In the genomic region with DNA sequence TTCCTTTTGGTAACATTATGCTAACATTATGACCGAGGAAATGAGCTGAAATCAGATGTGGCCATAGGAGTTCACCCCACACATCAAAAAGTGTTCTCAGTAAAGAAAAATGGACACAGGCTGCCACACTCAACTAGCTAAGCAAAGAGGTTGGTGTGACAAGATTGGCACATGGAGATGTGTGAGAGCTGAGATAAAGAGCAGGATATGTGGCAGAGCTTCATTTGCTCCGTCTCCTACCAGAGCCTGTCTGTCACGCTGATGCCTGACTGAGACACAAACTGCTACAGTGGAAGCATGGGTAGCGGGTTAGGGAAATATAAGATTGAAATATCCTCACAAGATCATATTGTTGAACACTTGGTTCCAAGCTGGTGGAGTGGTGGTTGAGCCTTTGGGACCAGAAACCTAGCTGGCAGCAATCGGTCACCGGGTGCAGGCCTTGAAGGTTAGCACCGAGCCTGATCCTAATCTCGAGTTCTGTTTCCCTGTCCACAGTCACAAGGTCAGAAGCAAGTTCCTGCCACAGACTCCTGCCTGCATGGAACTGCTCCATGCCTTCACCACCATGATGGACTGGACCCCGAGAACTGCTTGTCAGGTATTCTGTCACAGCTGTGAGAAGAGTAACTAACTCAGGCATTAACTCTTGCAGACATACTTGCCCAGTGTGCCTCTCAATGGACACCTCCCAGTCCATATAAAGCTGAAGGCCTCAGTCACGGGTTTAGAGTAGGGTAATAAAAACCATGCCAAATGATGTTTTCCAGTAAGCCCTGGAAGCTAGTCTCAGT, we compare ENCODE assay signal across 10 mouse cellular contexts. TPM values are rescaled to one million over a fixed set of nuclear protein-coding genes. Genes with fewer than 3 reads are reported as not detected.
DNase-seq lines count a peak whose midpoint lies in the region; ATAC-seq and TF ChIP-seq lines count a peak whose summit lies in the region.
"Had no signal": no experiment of that assay in that cellular context is flagged by ENCODE, and none has a peak within 500 bp of the region (broad histone marks: within the 10 kb centered on the region; RNA-seq: fewer than 3 reads in every experiment).

No protein-coding gene starts in this region.

- H3K4me2 ChIP-seq in heart, embryonic 13.5 days, result no peak overlapping the region
- H3K4me2 ChIP-seq in lung, embryonic 15.5 days, result no peak overlapping the region
- no peak overlapping the region for H3K4me2 ChIP-seq in intestine, postnatal 0 days (replicated peaks; ENCODE audit: low read depth)
- no peak overlapping the region for H3K4me2 ChIP-seq in forebrain, embryonic 14.5 days (ENCODE audit: low read length)
- H3K4me2 ChIP-seq: hindbrain, embryonic 13.5 days; midbrain, embryonic 13.5 days; neural tube, embryonic 15.5 days had no signal

- no peak for TF ChIP-seq EP300 in heart, adult 2 months (IDR thresholded peaks at IDR 0.05; ENCODE audit: insufficient read depth, low read depth, low read length)

- H3K9ac ChIP-seq in heart, embryonic 13.5 days, result no peak overlapping the region
- no peak overlapping the region for H3K9ac ChIP-seq in heart, adult 2 months (ENCODE audit: low read depth, low read length)
- H3K9ac ChIP-seq in lung, embryonic 15.5 days, result no peak overlapping the region
- no peak overlapping the region for H3K9ac ChIP-seq in intestine, postnatal 0 days (ENCODE audit: low read depth, low read length)
- no peak overlapping the region for H3K9ac ChIP-seq in forebrain, embryonic 14.5 days (ENCODE audit: low read length)
- H3K9ac ChIP-seq: hindbrain, embryonic 13.5 days; midbrain, embryonic 13.5 days; neural tube, embryonic 15.5 days had no signal

- no peak for DNase-seq in heart, adult 2 months
- no peak for DNase-seq in lung, postnatal 10 days
- DNase-seq in forebrain, embryonic 14.5 days (ENCODE audit: low spot score), result no peak
- no peak for DNase-seq in embryonic facial prominence, embryonic 10.5 days (ENCODE audit: low spot score)

- peak overlapping the region; percentile 16 for H3K27ac ChIP-seq in heart, embryonic 13.5 days (replicated peaks)
- H3K27ac ChIP-seq in heart, adult 2 months, result no peak overlapping the region; the same call in 1 of the 2 replicates
- peak overlapping the region; percentile 79 for H3K27ac ChIP-seq in lung, embryonic 15.5 days
- H3K27ac ChIP-seq in intestine, postnatal 0 days (ENCODE audit: low read depth, low read length), result peak overlapping the region; percentile 31; the same call in 1 of the 2 replicates
- H3K27ac ChIP-seq in forebrain, embryonic 14.5 days (ENCODE audit: low read depth, low read length), result no peak overlapping the region
- H3K27ac ChIP-seq in embryonic facial prominence, embryonic 10.5 days (replicated peaks), result no peak overlapping the region
- H3K27ac ChIP-seq: hindbrain, embryonic 13.5 days; midbrain, embryonic 13.5 days; neural tube, embryonic 15.5 days had no signal

- no peaks in the 10 kb centered on the region for H3K9me3 ChIP-seq in heart, embryonic 13.5 days
- H3K9me3 ChIP-seq in lung, embryonic 15.5 days, result no peaks in the 10 kb centered on the region
- no peaks in the 10 kb centered on the region for H3K9me3 ChIP-seq in intestine, postnatal 0 days (ENCODE audit: control insufficient read depth)
- H3K9me3 ChIP-seq in forebrain, embryonic 14.5 days (replicated peaks; ENCODE audit: control insufficient read depth, low read length), result no peaks in the 10 kb centered on the region
- no peaks in the 10 kb centered on the region for H3K9me3 ChIP-seq in embryonic facial prominence, embryonic 10.5 days
- H3K9me3 ChIP-seq: hindbrain, embryonic 13.5 days; midbrain, embryonic 13.5 days; neural tube, embryonic 15.5 days had no signal

- WGBS in heart, embryonic 13.5 days, result 57% methylated on average over 10 of the region's 10 CpGs
- 52% methylated on average over 10 of the region's 10 CpGs for WGBS in heart, adult 2 months
- 71% methylated on average over 10 of the region's 10 CpGs for WGBS in lung, embryonic 15.5 days
- WGBS in intestine, postnatal 0 days, result 63% methylated on average over 10 of the region's 10 CpGs
- WGBS in forebrain, embryonic 14.5 days, result 91% methylated on average over 10 of the region's 10 CpGs
- WGBS in embryonic facial prominence, embryonic 10.5 days, result 89% methylated on average over 10 of the region's 10 CpGs

- H3K79me2 ChIP-seq in heart, adult 2 months (replicated peaks; ENCODE audit: control insufficient read depth, insufficient read depth, low read length), result peaks cover 7% of the 10 kb centered on the region

- peaks cover 31% of the 10 kb centered on the region for H3K4me1 ChIP-seq in heart, embryonic 13.5 days
- H3K4me1 ChIP-seq in heart, adult 2 months (ENCODE audit: control insufficient read depth, insufficient read depth, low read length), result peaks cover 8% of the 10 kb centered on the region
- H3K4me1 ChIP-seq in lung, embryonic 15.5 days, result peaks cover 15% of the 10 kb centered on the region; the same call in 1 of the 2 replicates
- H3K4me1 ChIP-seq in intestine, postnatal 0 days (replicated peaks; ENCODE audit: control insufficient read depth, insufficient read depth, low read length), result 0 out of 2 replicates have a peak, but pooled peaks cover 2% of the 10 kb centered on the region
- H3K4me1 ChIP-seq in forebrain, embryonic 14.5 days (ENCODE audit: control insufficient read depth, insufficient read depth, low read length), result no peaks in the 10 kb centered on the region
- peaks cover 3% of the 10 kb centered on the region for H3K4me1 ChIP-seq in embryonic facial prominence, embryonic 10.5 days
- H3K4me1 ChIP-seq: midbrain, embryonic 13.5 days had no signal

- TF ChIP-seq POLR2A in heart, adult 2 months (IDR thresholded peaks at IDR 0.05; ENCODE audit: insufficient read depth, low read depth, low read length), result no peak

- H3K27me3 ChIP-seq in heart, embryonic 13.5 days (replicated peaks), result no peaks in the 10 kb centered on the region
- H3K27me3 ChIP-seq in heart, adult 2 months (ENCODE audit: control insufficient read depth, insufficient read depth, low read length), result no peaks in the 10 kb centered on the region
- no peaks in the 10 kb centered on the region for H3K27me3 ChIP-seq in lung, embryonic 15.5 days
- H3K27me3 ChIP-seq in intestine, postnatal 0 days (replicated peaks; ENCODE audit: control insufficient read depth, insufficient read depth, low read length), result no peaks in the 10 kb centered on the region
- no peaks in the 10 kb centered on the region for H3K27me3 ChIP-seq in forebrain, embryonic 14.5 days (replicated peaks; ENCODE audit: control insufficient read depth, insufficient read depth, low read length)
- H3K27me3 ChIP-seq in embryonic facial prominence, embryonic 10.5 days (replicated peaks; ENCODE audit: low read depth, poor library complexity, severe bottlenecking), result no peaks in the 10 kb centered on the region
- H3K27me3 ChIP-seq: hindbrain, embryonic 13.5 days; midbrain, embryonic 13.5 days; neural tube, embryonic 15.5 days had no signal

- intact Hi-C loops in heart, adult 2 months (cut with DNase I), result no loop called here

- H3K36me3 ChIP-seq in heart, embryonic 13.5 days, result no peaks in the 10 kb centered on the region
- H3K36me3 ChIP-seq in heart, adult 2 months (ENCODE audit: control insufficient read depth, insufficient read depth, low read length), result no peaks in the 10 kb centered on the region; the same call in 1 of the 2 replicates
- H3K36me3 ChIP-seq in lung, embryonic 15.5 days, result no peaks in the 10 kb centered on the region
- 0 out of 2 replicates have a peak, but pooled peaks cover 4% of the 10 kb centered on the region for H3K36me3 ChIP-seq in intestine, postnatal 0 days (ENCODE audit: control insufficient read depth, insufficient read depth)
- no peaks in the 10 kb centered on the region for H3K36me3 ChIP-seq in forebrain, embryonic 14.5 days (ENCODE audit: control insufficient read depth, insufficient read depth, low read length)
- H3K36me3 ChIP-seq in embryonic facial prominence, embryonic 10.5 days (replicated peaks), result no peaks in the 10 kb centered on the region
- H3K36me3 ChIP-seq: hindbrain, embryonic 13.5 days; midbrain, embryonic 13.5 days; neural tube, embryonic 15.5 days had no signal

- ATAC-seq in heart, embryonic 13.5 days (ENCODE audit: extremely low read depth, insufficient number of reproducible peaks, low FRiP score, low TSS enrichment), result no peak
- ATAC-seq in lung, embryonic 15.5 days (ENCODE audit: borderline replicate concordance, extremely low read depth, low FRiP score, low TSS enrichment), result no peak
- ATAC-seq in intestine, postnatal 0 days, result peak; percentile 70
- ATAC-seq in forebrain, embryonic 14.5 days, result no peak
- ATAC-seq: midbrain, embryonic 13.5 days had no signal

- no peak for TF ChIP-seq CTCF in heart, adult 2 months (IDR thresholded peaks at IDR 0.05)
- no peak for TF ChIP-seq CTCF in intestine, postnatal 0 days (IDR thresholded peaks at IDR 0.05; ENCODE audit: low read depth)

- H3K4me3 ChIP-seq in heart, embryonic 13.5 days, result no peak overlapping the region
- H3K4me3 ChIP-seq in heart, adult 2 months, result no peak overlapping the region
- H3K4me3 ChIP-seq in lung, embryonic 15.5 days, result no peak overlapping the region
- H3K4me3 ChIP-seq in intestine, postnatal 0 days (ENCODE audit: low read depth, low read length), result no peak overlapping the region
- no peak overlapping the region for H3K4me3 ChIP-seq in forebrain, embryonic 14.5 days (ENCODE audit: low read depth, low read length)
- no peak overlapping the region for H3K4me3 ChIP-seq in embryonic facial prominence, embryonic 10.5 days
- H3K4me3 ChIP-seq: hindbrain, embryonic 13.5 days; midbrain, embryonic 13.5 days; neural tube, embryonic 15.5 days had no signal

RNA-seq across cellular contexts. Expression of gene Sptlc2, which starts 7.4 kb away (rescaled TPM):
- polyA plus RNA-seq in heart, embryonic 13.5 days (2015; fragmentation: Nextera tagmentation; extraction: Ambion mirVana), result 63.9 and 64.2 TPM in 2 replicates
- 10 to 100 TPM; 21.1 to 23.1 TPM for total RNA-seq in heart, adult 2 months (2021)
- polyA plus RNA-seq in heart, adult 2 months (2012; rRNA removed), result 5.0 and 9.8 TPM in 2 replicates
- polyA plus RNA-seq in lung, embryonic 15.5 days (2015; fragmentation: Nextera tagmentation; extraction: Ambion mirVana), result 95.8 and 105 TPM in 2 replicates
- 186 and 199 TPM in 2 replicates for polyA plus RNA-seq in intestine, postnatal 0 days (2015; fragmentation: Nextera tagmentation; extraction: Ambion mirVana)
- 51.8 and 65.8 TPM in 2 replicates for polyA plus RNA-seq in forebrain, embryonic 14.5 days (2014; fragmentation: Nextera tagmentation; extraction: Ambion mirVana)
- polyA plus RNA-seq in embryonic facial prominence, embryonic 10.5 days (2016; fragmentation: Nextera tagmentation; extraction: Ambion mirVana), result 58.5 and 61.8 TPM in 2 replicates

Comparison
In these comparisons a context has a peak if more than half of its experiments do, and no peak if none do; other contexts are left out.
1. H3K27ac ChIP-seq: peak in heart, embryonic 13.5 days (single experiment), lung, embryonic 15.5 days (single experiment) and intestine, postnatal 0 days (single experiment); none in heart, adult 2 months (single experiment), forebrain, embryonic 14.5 days (single experiment) and embryonic facial prominence, embryonic 10.5 days (single experiment).